Mouse (Mus musculus): Measurements from ENCODE around the gene Scn5a.

DNA sequence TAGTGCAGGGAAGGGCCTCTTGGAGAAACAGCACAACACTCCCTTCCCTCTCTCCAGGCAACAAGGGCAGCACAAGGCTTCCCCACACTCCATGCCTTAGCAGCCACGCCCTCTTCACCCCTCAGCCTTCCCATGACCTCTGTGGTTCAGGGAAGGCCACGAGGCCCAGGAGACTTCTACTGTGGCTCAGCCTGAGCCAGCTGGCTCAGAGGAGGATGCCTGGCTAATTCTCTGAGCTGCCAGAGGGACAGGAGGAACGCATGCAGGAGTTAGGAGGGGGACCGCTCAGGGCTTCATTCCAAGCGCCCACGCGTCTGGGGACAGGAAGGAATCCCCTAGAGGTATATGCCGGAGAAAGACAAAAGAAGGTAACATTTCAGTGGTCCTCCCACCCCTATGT lies 17.1 kb downstream of the Scn5a start:
- TF ChIP-seq EP300 (IDR thresholded peaks at IDR 0.05; ENCODE audit: low read depth in 1 of 2, low read length in 2 of 2), result no peak
- TF ChIP-seq MYC (IDR thresholded peaks at IDR 0.05; ENCODE audit: low read depth, low read length), result no peak
- no peak for TF ChIP-seq ZC3H11A (IDR thresholded peaks at IDR 0.05; ENCODE audit: low read depth, low read length)
- no peak for TF ChIP-seq TCF12 (IDR thresholded peaks at IDR 0.05; ENCODE audit: low read depth, low read length)
- TF ChIP-seq CTCF (IDR thresholded peaks at IDR 0.05 in 2 of 3, conservative IDR thresholded peaks at IDR 0.05 in 1 of 3; ENCODE audit: control insufficient read depth in 1 of 3, insufficient read depth in 1 of 3, low read depth in 2 of 3, low read length in 3 of 3, poor library complexity in 1 of 3, severe bottlenecking in 1 of 3), result no peak
- TF ChIP-seq POLR2A (IDR thresholded peaks at IDR 0.05; ENCODE audit: control insufficient read depth in 1 of 2, insufficient read depth in 1 of 2, low read depth in 1 of 2, low read length in 2 of 2, poor library complexity in 1 of 2), result no peak
